In the genomic region with DNA sequence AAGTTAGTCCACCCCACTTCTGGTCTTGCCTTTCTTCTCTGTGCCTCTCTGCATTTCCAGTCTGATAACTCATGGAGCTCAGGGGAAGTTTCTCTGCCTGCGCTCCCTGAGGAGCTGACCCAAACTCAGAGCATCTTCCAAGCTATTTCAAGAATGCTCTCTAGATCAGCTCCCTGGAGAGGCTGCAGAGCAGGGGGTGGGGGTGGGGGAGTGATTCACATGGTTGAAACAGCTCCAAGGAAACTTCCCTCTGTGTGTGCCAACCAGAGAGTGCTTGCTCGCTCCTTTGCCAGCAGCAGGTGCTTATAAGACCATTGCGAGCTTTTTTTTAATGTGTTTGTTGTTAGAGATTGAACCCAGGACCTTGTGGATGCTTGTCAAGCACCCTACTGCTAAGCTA, we compare ENCODE assay signal across 9 mouse cellular contexts.
DNase-seq lines count a peak whose midpoint lies in the region; TF ChIP-seq lines count a peak whose summit lies in the region.
"Had no signal": no experiment of that assay in that cellular context is flagged by ENCODE, and none has a peak within 500 bp of the region (broad histone marks: within the 10 kb centered on the region; RNA-seq: fewer than 3 reads in every experiment).

No protein-coding gene starts in this region.

- no peak for TF ChIP-seq CTCF in brain, embryonic 14.5 days (IDR thresholded peaks at IDR 0.05; ENCODE audit: borderline replicate concordance, extremely low read depth, insufficient read depth, insufficient read length)

- no peak for TF ChIP-seq POLR2A in brain, embryonic 14.5 days (IDR thresholded peaks at IDR 0.05; ENCODE audit: borderline replicate concordance, extremely low read depth, insufficient read depth, insufficient read length, poor library complexity, severe bottlenecking)

- DNase-seq in embryo, embryonic 10 days (ENCODE audit: low spot score): peak; percentile 7
- DNase-seq in embryo, embryonic 10.5 days (ENCODE audit: low spot score): no peak
- DNase-seq in kidney, postnatal 14 days: peak; percentile 15
- no peak for DNase-seq in kidney, adult 8-10 months
- DNase-seq in brain, embryonic 14.5 days (ENCODE audit: low read depth): peak; percentile 66
- DNase-seq in mesoderm, embryonic 11.5 days (ENCODE audit: low read depth, low spot score): peak; percentile 31
- DNase-seq in urinary bladder, postnatal 4 days (ENCODE audit: low spot score in 2 of 2): no peak
- DNase-seq in c-Kit-positive CD71-positive TER-119-positive erythroid progenitor cells, embryonic 14.5 days (ENCODE audit: low spot score): no peak
- DNase-seq: liver, embryonic 13.5 days had no signal

Comparison
In these comparisons a context has a peak if more than half of its experiments do, and no peak if none do; other contexts are left out.
1. DNase-seq: peak in embryo, embryonic 10 days (single experiment), kidney, postnatal 14 days (single experiment), brain, embryonic 14.5 days (single experiment) and mesoderm, embryonic 11.5 days (single experiment); none in embryo, embryonic 10.5 days (single experiment), kidney, adult 8-10 months (0 of 2), urinary bladder, postnatal 4 days (0 of 2) and c-Kit-positive CD71-positive TER-119-positive erythroid progenitor cells, embryonic 14.5 days (single experiment).